Mouse (Mus musculus): ENCODE measurements at regions not wholly inside any gene's neighbourhood (a gene's known extent, or its start where the extent isn't known, plus 50 kb on each side); places are given as distances from the start of the nearest gene placed in this dataset.

GRCm38 (mm10) chr10:97778531-97778930 lies 52.0 kb upstream of the C030005K15Rik start:
- no peak for DNase-seq (ENCODE audit: low spot score in 2 of 2)
- intact Hi-C loops (cut with DNase I) = no loop called here

GRCm38 (mm10) chr10:97779335-97779734 lies 52.8 kb upstream of the C030005K15Rik start:
- intact Hi-C loops (cut with DNase I) = no loop called here
- DNase-seq (ENCODE audit: low spot score in 2 of 2) = no peak

DNA sequence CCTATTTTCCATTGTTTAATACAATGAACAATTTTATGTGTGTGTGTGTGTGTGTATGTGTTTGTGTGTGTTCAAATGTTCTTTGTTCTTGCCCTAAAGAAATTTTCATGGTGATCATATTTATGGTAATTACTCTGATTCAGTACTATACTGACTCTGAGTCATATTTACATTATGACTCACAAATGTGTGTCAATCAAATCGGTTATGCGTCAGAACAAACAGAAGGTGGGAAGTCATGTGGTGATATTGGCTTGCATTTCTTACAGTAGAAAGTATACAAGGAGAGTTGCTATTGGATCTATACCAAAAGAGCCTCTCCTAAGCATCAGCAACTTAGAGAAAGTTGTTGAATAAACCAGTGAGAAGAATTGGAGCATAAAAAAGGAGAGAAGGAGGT lies 67.2 kb upstream of the C030005K15Rik start:
- DNase-seq (ENCODE audit: low spot score in 2 of 2) = no peak
- intact Hi-C loops (cut with DNase I) = no loop called here

- DNase-seq (ENCODE audit: low spot score in 2 of 2) = peak; percentile 14 to 23
- intact Hi-C loops (cut with DNase I) = loop anchor here (10.0 kb wide), 1 partner anchor 87 kb away; no protein-coding TSS in a partner anchor
Measured at GRCm38 (mm10) chr10:97801448-97802265, 75.1 kb upstream of the C030005K15Rik start.

GRCm38 (mm10) chr10:97807947-97808346 lies 81.4 kb upstream of the C030005K15Rik start:
- DNase-seq (ENCODE audit: low spot score in 2 of 2) = no peak
- intact Hi-C loops (cut with DNase I) = loop anchor here (10.0 kb wide), 1 partner anchor 93 kb away; no protein-coding TSS in a partner anchor

DNA sequence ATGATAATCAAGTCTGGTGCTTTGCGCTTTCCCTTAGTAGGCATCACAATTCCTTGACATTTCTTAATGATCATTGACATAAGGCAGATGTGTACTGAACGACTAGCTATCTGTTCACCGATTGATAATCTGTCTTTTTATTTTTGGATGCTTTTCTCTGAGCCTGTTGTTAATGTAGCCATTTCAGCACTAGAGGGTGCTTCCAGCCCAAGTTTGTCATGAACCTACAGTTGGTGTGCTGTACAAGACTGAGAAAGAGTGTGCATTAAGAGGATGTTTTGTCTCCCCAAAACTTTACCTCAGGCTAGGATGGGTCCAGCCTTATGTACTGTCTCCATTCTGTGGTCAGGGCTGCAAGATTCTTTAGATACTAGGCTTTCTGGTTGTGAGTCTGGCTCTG lies 116.0 kb upstream of the C030005K15Rik start:
- intact Hi-C loops (cut with DNase I) = loop anchor here (10.0 kb wide), 2 partner anchors 1072 to 1242 kb away; partner anchors contain the start of gene Atp2b1
- DNase-seq (ENCODE audit: low spot score in 2 of 2) = peak in 1 of 2 experiments; percentile 13

DNA sequence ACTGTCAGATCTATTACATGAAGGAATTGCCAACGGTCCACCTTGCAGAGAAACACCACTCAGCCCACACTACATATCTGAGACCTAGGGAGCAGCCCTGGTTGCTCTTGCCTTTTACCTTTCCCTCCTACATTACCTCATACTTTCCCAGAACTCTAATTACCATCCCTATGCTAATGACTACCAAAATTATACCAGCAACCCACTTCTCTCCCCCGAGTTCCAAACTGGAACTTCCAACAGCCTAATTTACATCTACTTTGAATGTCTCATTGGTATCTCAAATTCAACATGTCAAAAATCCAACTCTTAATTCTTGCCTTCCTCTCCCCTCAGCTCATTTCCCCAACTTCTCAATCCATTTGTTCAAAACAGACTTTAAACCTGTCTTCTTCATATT lies 124.9 kb upstream of the C030005K15Rik start:
- intact Hi-C loops (cut with DNase I) = no loop called here
- DNase-seq (ENCODE audit: low spot score in 2 of 2) = no peak

DNA sequence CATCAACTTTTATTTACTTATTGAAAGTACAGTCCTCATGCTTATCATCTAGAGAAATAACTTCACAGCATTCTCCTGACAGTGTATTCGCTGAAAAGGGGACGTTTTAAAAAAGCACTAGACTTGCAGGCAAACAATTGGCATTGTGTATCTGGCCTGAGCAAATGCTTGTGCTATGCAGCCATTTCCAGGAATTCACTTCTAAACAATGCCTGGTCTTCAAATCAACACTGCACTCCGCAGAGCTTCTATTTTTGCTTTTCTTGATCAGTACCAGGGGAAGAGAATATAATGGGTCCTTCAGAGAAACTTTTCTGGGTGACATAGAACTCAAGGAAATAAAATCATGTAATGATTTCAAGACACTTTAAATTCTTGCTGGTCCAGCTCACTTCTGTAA lies 150.5 kb upstream of the C030005K15Rik start:
- intact Hi-C loops (cut with DNase I) = no loop called here
- no peak for DNase-seq (ENCODE audit: low spot score in 2 of 2)

DNA sequence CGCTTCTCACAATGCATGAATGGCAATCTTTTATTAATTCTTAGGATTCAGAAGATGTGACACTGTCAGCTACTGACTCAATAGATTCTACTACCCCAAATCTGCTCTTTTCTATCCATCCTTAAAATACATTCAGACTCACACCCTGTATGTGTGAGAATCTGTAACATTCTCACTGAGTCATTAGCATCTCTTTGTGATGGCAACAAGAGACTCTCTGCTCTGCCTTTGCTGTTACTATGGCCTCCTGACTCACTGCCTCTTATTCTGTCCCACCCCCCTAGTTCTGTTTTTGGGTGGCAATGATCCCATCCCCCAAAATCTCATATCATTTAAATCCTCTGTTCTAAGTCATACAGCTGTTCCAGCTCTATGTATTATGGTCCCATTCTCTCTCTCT lies 159.5 kb upstream of the C030005K15Rik start:
- DNase-seq (ENCODE audit: low spot score in 2 of 2) = no peak
- intact Hi-C loops (cut with DNase I) = no loop called here

- no peak for DNase-seq (ENCODE audit: low spot score in 2 of 2)
- intact Hi-C loops (cut with DNase I) = no loop called here
Measured at GRCm38 (mm10) chr10:97905793-97906192, 179.2 kb upstream of the C030005K15Rik start.

DNA sequence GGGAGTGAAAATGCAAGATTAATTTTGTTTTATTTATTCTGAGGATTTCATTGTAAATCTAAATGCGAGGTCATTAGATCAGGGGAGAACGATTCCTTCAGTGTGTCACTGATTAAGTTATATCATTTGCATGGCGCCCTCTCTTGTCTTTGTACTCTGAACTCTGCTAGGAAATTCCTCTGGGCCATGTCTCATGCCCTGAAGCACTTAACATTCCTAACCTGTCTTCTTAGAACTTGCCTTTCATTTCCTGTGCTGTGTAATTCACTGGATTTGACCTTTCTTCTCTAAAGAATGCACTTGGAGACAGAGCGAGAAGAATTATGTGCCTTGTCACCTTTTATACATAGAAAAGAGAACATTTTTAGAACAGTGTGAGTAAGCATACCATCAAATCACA lies 199.0 kb upstream of the C030005K15Rik start:
- DNase-seq (ENCODE audit: low spot score in 2 of 2) = no peak
- intact Hi-C loops (cut with DNase I) = no loop called here

DNA sequence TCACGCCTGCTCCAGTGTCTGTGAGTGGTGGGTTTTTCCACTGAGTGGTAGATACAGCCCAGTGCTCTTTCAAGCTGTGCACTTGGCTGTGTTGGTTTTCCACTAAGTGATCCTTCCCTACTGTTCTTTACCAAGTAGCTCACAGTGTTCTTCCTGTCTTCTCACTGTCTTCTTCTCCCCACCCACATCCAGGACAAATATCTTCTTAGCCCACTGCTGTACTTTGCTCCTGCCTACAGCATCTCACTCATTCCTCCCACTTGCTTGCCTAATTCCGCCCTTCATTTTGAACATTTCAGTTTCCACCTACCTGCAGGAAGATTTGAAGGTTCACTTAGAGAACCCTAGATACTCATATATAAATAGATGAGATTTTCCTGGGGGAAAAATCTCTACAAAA lies 213.8 kb upstream of the C030005K15Rik start:
- intact Hi-C loops (cut with DNase I) = no loop called here
- DNase-seq (ENCODE audit: low spot score in 2 of 2) = peak; percentile 26 to 30

- no peak for DNase-seq (ENCODE audit: low spot score in 2 of 2)
Measured at GRCm38 (mm10) chr10:97965881-97966280, 239.3 kb upstream of the C030005K15Rik start.

GRCm38 (mm10) chr10:97966931-97967330 lies 240.4 kb upstream of the C030005K15Rik start:
- intact Hi-C loops (cut with DNase I) = no loop called here
- DNase-seq (ENCODE audit: low spot score in 2 of 2) = no peak

More at GRCm38 (mm10) chr10:97965881-97966280, 239.3 kb upstream of the C030005K15Rik start:
- intact Hi-C loops (cut with DNase I) = no loop called here

- peak in 1 of 2 experiments; percentile 7 for DNase-seq (ENCODE audit: low spot score in 2 of 2)
- intact Hi-C loops (cut with DNase I) = no loop called here
Measured at GRCm38 (mm10) chr10:98007037-98007436, 280.5 kb upstream of the C030005K15Rik start.

GRCm38 (mm10) chr10:98008355-98008754 lies 281.8 kb upstream of the C030005K15Rik start:
- no peak for DNase-seq (ENCODE audit: low spot score in 2 of 2)
- intact Hi-C loops (cut with DNase I) = no loop called here

- DNase-seq (ENCODE audit: low spot score in 2 of 2) = no peak
Measured at GRCm38 (mm10) chr10:98012916-98013315, 286.4 kb upstream of the C030005K15Rik start.

DNA sequence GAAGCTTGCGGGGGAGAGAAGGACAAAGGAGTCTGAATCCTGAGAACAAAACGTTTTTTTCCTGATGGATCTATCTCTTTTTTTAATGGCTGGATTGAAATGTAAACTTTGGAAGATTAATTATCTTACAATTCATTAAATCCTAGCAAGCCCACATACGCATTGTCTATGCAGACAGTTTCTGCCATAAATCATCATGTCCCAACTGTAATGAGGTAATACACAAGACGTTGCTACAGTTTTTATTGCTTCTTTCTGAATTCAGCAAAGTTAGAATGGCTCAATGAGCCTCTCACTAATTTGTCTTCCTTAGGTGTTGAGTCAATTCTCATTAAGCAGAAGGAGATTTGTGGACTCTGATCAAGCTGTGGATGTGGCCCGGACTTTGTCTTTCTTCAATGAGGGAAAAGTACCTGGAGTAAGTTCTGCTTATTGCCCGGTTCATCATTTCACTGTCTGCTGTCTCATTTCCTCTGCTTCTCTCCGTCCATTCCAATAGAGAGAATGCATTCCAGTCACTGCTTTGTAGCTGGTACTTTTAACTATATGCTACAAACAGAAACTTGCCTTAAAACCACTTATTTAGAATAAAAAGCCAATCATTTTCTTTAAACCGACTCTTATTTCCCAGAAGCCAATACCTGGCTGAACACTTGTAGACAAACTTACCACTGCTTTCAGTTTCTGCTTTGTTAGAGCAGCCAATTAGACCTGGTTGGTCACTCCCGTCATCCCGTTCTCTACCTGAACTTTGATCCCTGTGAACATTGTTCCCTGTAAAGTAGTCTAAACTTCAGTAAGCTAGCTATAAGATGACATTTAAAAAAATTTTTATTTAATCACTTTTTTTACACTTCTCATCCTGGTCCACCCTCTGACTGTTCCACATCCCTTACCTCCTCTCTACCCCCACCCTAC lies 288.7 kb upstream of the C030005K15Rik start:
- DNase-seq (ENCODE audit: low spot score in 2 of 2) = no peak
- intact Hi-C loops (cut with DNase I) = no loop called here

More at GRCm38 (mm10) chr10:98012916-98013315, 286.4 kb upstream of the C030005K15Rik start:
- intact Hi-C loops (cut with DNase I) = no loop called here

DNA sequence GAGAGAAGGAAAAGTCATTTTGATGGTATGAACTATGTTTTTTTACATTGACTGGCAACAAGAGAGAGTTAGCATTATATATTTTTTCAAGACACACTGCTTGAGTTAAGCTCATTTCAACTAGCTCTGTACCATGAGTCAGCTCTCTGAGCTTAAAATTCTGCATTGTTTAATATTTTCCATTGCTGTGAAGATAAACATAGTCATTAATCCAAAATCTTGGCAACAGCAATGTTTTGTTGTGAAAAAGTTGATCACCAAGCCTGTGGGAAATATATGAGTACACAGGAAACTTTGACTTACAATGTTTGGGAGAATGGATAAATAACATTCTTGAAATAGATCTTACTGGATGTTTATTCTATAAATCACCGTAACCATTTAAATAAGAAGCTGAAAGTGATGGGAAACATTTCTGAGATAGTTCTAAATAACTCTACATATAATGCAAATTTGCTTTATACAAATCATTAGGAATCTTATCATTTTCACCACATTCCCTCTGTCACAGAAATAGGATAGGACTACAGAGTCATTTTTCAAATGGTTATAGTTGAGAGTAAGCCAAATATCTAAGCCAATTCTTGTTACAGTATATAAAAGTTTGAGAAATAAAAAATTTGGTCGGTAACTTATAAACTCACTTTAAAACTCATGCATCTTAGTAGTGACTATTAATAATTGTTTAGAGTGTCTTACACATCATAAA lies 290.2 kb upstream of the C030005K15Rik start:
- DNase-seq (ENCODE audit: low spot score in 2 of 2) = no peak
- intact Hi-C loops (cut with DNase I) = no loop called here

- no peak for DNase-seq (ENCODE audit: low spot score in 2 of 2)
- intact Hi-C loops (cut with DNase I) = no loop called here
Measured at GRCm38 (mm10) chr10:98029124-98029523, 302.6 kb upstream of the C030005K15Rik start.

Measured in left cerebral cortex, postnatal 36 days (tissue).